Mouse (Mus musculus) forebrain, embryonic 12.5 days (tissue): ENCODE measurements around the gene Gm20388. TPM values are rescaled to one million over a fixed set of nuclear protein-coding genes. Genes with fewer than 3 reads are reported as not detected.
A peak's percentile ranks its signal among the peaks of the same experiment; 100 is the strongest.

Experiments used
- ATAC-seq: fragments of 200-750 bp; cut with Nextera tagmentation; 2 replicates; pipeline ENCODE4 v1.8.0; 2017; ENCODE audit warnings: moderate TSS enrichment; ENCODE audit not compliant: low FRiP score
- H3K27ac ChIP-seq: fragments of 300-500 bp; sonication (generic); 2 replicates; pipeline ENCODE4 v1.5.1; 2016; ENCODE audit warnings: mild to moderate bottlenecking
- H3K27me3 ChIP-seq: fragments of 300-500 bp; sonication (generic); 2 replicates; pipeline ENCODE4 v1.6.1; 2016; ENCODE audit warnings: mild to moderate bottlenecking
- H3K36me3 ChIP-seq: fragments of 300-500 bp; sonication (generic); replicated peaks from 2 replicates; pipeline ENCODE4 v1.6.1; 2016; ENCODE audit warnings: mild to moderate bottlenecking
- H3K4me1 ChIP-seq: fragments of 300-500 bp; sonication (generic); 2 replicates; pipeline ENCODE4 v1.6.1; 2016
- H3K4me2 ChIP-seq: fragments of 300-500 bp; sonication (generic); 2 replicates; pipeline ENCODE4 v1.6.1; 2016; ENCODE audit warnings: mild to moderate bottlenecking, moderate library complexity
- H3K4me3 ChIP-seq: fragments of 300-500 bp; sonication (generic); replicated peaks from 2 replicates; pipeline ENCODE4 v1.5.1; 2016; ENCODE audit warnings: mild to moderate bottlenecking
- H3K9ac ChIP-seq: fragments of 300-500 bp; sonication (generic); 2 replicates; pipeline ENCODE4 v1.6.1; 2016; ENCODE audit warnings: mild to moderate bottlenecking
- H3K9me3 ChIP-seq: fragments of 300-500 bp; sonication (generic); 2 replicates; pipeline ENCODE4 v1.6.1; 2016
- WGBS: fragments of 180-500 bp; shearing (Covaris S2); methylation state at CpG from one replicate; pipeline ENCODE4 v1.1.7; 2016; 5-methylcytosine and 5-hydroxymethylcytosine counted together
- polyA plus RNA-seq: library from polyadenylated mRNA; unstranded; fragments of >200 nt; fragmentation: Nextera tagmentation; extraction: Ambion mirVana; gene quantifications from 2 replicates; pipeline ENCODE4 v1.2.1, GENCODE M21; 2016

Gm20388 gene
- polyA plus RNA-seq, 1 experiment from 2014 or later, result not detected

DNA sequence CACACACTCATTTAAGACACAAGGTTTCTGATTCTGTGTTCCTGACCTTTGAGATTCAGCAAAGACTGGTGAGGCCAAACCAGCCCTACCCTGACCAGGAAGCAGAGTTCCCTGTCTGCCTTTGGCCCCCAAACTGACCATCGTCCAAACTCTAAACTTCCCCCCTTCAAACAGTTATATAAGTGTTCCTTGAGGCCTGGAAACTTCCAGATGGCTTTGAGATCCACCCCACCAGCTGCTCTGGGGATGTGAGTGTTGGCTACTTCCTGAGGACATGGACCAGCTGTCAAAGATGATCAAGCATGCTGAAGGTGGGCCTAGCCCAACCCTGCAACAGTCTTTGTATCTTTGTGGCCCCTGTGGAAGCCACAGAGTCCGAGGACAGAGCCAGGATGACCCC lies 146.4 kb downstream of the Gm20388 start:
- Histone ChIP-seq H3K36me3 (no peaks in the 10 kb centered on the region), H3K4me1 (no peaks in the 10 kb centered on the region), H3K4me3 (no peak overlapping the region), H3K9me3 (no peaks in the 10 kb centered on the region), H3K9ac (no peak overlapping the region), H3K4me2 (no peak overlapping the region), H3K27me3 (no peaks in the 10 kb centered on the region), H3K27ac (no peak overlapping the region)
- WGBS, result 79% methylated on average over 2 of the region's 2 CpGs
- no peak for ATAC-seq

DNA sequence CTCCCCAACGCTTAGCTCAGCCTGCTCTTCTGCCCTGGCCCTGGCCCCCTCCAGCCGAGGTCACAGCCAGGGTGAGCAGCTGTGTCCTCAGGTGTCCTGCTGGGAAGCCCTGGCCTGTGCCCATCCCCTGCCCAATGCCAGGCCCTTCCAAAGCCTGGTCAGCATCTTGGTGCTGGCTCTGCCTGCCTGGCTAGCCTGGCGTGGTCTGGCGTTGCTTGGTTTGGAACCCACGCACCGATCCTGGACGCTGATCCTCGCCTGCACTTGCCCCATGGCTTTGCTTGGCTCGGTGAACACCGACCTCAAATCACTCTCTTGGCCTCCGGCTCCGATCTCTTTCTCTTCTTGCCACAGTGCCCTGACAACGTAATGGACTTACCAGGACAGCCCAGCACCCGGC lies 152.1 kb downstream of the Gm20388 start:
- Histone ChIP-seq H3K4me1 (no peaks in the 10 kb centered on the region), H3K9me3 (no peaks in the 10 kb centered on the region), H3K9ac (no peak overlapping the region), H3K27ac (no peak overlapping the region), H3K36me3 (no peaks in the 10 kb centered on the region), H3K4me2 (no peak overlapping the region), H3K4me3 (no peak overlapping the region), H3K27me3 (no peaks in the 10 kb centered on the region)
- 92% methylated on average over 14 of the region's 14 CpGs for WGBS
- no peak for ATAC-seq

DNA sequence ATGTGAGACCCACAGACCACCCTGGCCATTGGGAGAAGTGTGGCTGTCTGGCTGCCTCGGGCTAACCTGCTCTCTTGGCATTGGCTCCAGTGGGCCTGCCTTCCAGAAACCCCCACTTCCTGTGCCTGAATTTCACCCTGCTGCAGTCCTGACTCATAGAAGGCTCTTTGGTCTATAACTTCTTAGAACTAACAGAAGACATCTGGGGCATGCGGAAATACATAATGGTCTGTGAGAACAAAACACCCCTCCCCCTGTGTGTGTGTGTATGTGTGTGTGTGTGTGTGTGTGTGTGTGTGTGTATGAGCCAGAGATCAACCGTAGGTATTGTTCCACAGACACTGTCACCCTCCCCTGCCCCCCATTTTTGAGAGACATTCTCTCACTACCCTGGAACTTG lies 152.7 kb downstream of the Gm20388 start:
- no peak overlapping the region for H3K4me2 ChIP-seq
- ATAC-seq, result no peak
- H3K36me3 ChIP-seq, result no peaks in the 10 kb centered on the region
- no peak overlapping the region for H3K27ac ChIP-seq
- H3K27me3 ChIP-seq, result no peaks in the 10 kb centered on the region
- WGBS, result 78% methylated on average over 3 of the region's 3 CpGs
- no peaks in the 10 kb centered on the region for H3K9me3 ChIP-seq
- no peak overlapping the region for H3K9ac ChIP-seq
- no peak overlapping the region for H3K4me3 ChIP-seq
- H3K4me1 ChIP-seq, result peaks cover 3% of the 10 kb centered on the region; the same call in 1 of the 2 replicates

DNA sequence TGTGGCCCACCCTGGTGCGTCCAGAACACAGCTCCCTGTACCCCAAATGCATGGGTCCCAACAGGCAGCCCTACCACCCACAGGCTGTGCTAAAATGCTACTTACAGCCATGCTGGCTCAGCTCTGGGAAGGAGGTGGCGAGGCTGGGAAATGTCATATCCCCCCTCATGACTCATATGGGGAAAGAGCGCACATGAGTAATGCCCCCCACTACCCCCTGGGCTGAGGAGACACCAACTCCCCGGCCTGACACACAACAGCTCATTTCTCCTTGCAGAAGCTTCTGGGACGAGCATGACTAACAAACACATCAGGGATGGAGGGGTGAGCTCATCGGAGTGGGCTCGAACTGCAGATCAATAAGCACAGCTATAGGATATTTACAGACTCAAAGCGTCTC lies 155.0 kb downstream of the Gm20388 start:
- H3K4me3 ChIP-seq, result no peak overlapping the region
- 90% methylated on average over 8 of the region's 8 CpGs for WGBS
- no peaks in the 10 kb centered on the region for H3K27me3 ChIP-seq
- no peaks in the 10 kb centered on the region for H3K36me3 ChIP-seq
- peaks cover 3% of the 10 kb centered on the region; the same call in 1 of the 2 replicates for H3K4me1 ChIP-seq
- no peak overlapping the region for H3K27ac ChIP-seq
- no peaks in the 10 kb centered on the region for H3K9me3 ChIP-seq
- ATAC-seq, result no peak
- no peak overlapping the region for H3K4me2 ChIP-seq
- no peak overlapping the region for H3K9ac ChIP-seq

DNA sequence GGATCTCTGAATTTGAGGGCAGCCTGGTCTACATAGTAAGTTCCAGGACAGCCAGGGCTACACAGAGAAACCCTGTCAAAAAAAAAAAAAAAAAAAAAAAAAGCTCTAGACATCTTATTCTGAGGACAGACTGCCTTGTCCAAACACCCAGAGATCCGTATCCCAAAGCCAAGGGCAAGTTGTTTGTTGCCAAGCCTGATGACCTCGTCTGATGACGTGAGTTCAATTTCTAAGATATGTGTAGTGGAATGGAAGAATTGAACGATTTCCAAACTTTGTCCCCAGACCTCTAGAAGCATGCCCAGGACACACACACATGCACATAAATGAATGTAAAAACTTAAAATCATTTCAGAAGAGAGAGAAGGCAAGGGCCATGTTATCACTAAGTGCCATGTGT lies 155.6 kb downstream of the Gm20388 start:
- 91% methylated on average over 4 of the region's 4 CpGs for WGBS
- Histone ChIP-seq H3K4me2 (no peak overlapping the region), H3K36me3 (no peaks in the 10 kb centered on the region), H3K27me3 (no peaks in the 10 kb centered on the region), H3K9me3 (no peaks in the 10 kb centered on the region), H3K4me3 (no peak overlapping the region), H3K9ac (no peak overlapping the region), H3K27ac (no peak overlapping the region), H3K4me1 (peaks cover 3% of the 10 kb centered on the region; the same call in 1 of the 2 replicates)
- ATAC-seq, result no peak

DNA sequence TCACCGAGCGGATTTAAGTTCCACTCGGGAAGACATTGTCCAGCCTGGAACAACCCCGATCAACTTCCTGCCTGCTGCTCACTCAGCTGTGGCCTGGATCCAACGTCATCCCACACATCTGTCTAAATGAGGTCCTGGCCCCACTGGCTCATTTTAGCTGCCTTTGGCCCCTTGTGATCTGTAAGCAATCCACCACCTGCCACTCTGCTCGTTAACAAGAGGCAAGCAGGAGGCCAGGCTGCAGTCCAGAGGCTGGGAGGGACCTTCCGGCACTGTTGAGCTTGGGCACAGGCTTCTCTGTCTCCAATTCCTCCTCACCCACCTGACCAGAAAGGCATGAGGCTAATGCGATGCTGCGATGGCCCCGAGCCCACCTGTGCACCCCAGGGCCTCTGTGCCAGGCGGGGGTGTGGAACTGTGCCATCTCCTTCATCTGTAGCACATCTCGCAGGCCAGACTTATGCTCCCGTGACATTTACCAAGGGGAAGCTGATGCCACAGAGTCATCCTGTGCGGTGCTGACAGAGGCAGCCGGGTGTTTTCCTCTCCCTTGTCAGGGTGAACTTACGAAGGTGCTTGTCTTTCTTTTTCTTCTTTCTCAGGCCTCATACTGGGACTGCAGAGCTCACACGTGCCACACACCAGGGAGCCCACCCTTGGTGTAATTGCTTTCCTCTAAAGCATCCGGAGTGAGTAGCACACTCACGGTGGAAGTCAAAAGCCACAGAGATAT lies 157.5 kb downstream of the Gm20388 start:
- H3K27me3 ChIP-seq, result no peaks in the 10 kb centered on the region
- no peak overlapping the region for H3K27ac ChIP-seq
- H3K36me3 ChIP-seq, result no peaks in the 10 kb centered on the region
- no peaks in the 10 kb centered on the region for H3K9me3 ChIP-seq
- H3K4me2 ChIP-seq, result no peak overlapping the region
- 64% methylated on average over 19 of the region's 19 CpGs for WGBS
- H3K4me1 ChIP-seq, result peaks cover 3% of the 10 kb centered on the region; the same call in 1 of the 2 replicates
- H3K4me3 ChIP-seq, result no peak overlapping the region
- H3K9ac ChIP-seq, result no peak overlapping the region
- ATAC-seq, result no peak

DNA sequence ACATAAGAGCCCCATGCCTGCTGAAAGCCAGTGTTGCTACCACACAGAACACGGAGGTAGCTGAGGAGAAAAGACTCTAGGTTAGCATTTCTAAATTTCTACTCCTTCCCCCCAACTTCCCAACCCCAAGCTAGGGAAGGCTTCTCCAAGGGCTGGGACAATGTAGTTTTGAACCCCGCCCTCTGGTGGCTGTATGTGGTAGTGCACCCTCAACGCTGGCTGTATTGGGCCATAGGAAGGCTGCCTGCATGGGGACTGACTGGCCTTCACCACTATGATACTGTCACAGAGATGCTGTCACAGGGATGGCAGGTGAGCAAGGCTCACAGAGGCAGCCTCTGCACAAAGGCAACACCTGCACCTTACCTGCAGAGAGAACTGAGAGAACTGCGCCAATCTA lies 161.0 kb downstream of the Gm20388 start:
- ATAC-seq, result peak; percentile 68; the same call in 1 of the 2 replicates
- Histone ChIP-seq H3K4me1 (peaks cover 3% of the 10 kb centered on the region; the same call in 1 of the 2 replicates), H3K9me3 (no peaks in the 10 kb centered on the region), H3K27ac (no peak overlapping the region), H3K27me3 (peaks cover 8% of the 10 kb centered on the region; the same call in 1 of the 2 replicates), H3K9ac (no peak overlapping the region), H3K36me3 (no peaks in the 10 kb centered on the region), H3K4me2 (no peak overlapping the region), H3K4me3 (no peak overlapping the region)
- WGBS, result 27% methylated on average over 4 of the region's 4 CpGs

DNA sequence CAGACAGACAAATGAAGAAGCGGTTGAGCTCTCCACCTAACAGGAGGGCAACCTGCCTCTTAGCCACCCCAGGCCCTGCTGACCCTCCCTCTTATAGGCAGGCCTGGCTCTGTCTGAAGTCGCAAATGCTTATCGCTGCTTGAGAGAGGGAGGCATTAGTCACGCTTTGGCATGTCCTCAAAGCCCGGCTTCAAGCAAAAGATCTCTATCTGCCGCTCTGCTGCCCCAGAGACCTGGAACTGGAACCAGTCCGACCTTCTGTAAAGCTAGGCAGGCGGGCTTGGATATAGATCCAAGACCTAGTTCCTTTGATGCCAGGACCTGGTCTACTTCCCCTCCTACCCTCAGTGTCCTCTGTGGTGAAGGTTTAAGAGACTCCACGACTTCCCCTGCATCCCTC lies 161.6 kb downstream of the Gm20388 start:
- Histone ChIP-seq H3K4me2 (no peak overlapping the region), H3K9me3 (no peaks in the 10 kb centered on the region), H3K27ac (no peak overlapping the region), H3K27me3 (peaks cover 8% of the 10 kb centered on the region; the same call in 1 of the 2 replicates), H3K9ac (no peak overlapping the region), H3K4me3 (no peak overlapping the region), H3K36me3 (no peaks in the 10 kb centered on the region), H3K4me1 (peaks cover 3% of the 10 kb centered on the region; the same call in 1 of the 2 replicates)
- ATAC-seq, result no peak
- 80% methylated on average over 9 of the region's 9 CpGs for WGBS

DNA sequence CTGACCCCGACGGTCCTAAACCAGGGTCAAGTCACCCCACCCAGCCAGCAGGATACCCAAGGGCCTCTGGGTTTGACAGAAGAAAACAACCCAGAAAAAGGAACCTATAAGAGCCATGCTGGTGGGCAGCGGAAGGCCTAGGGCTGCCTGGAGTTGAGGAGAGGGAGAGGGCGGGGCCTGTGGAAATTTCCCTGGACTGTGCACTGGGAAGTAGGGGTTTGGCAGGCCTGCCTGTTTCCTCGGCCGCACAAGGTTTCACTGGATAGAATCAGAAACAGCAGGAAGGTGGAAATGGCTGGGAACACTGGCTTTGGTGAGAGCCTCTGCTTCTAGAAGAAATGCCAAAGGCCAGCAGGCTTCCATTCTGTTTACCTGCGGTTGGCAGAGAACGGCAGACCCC lies 162.2 kb downstream of the Gm20388 start:
- no peak overlapping the region for H3K4me3 ChIP-seq
- H3K27ac ChIP-seq, result no peak overlapping the region
- H3K9me3 ChIP-seq, result no peaks in the 10 kb centered on the region
- H3K27me3 ChIP-seq, result peaks cover 8% of the 10 kb centered on the region; the same call in 1 of the 2 replicates
- no peak for ATAC-seq
- no peaks in the 10 kb centered on the region for H3K36me3 ChIP-seq
- H3K9ac ChIP-seq, result no peak overlapping the region
- peaks cover 3% of the 10 kb centered on the region; the same call in 1 of the 2 replicates for H3K4me1 ChIP-seq
- 86% methylated on average over 8 of the region's 8 CpGs for WGBS
- no peak overlapping the region for H3K4me2 ChIP-seq

DNA sequence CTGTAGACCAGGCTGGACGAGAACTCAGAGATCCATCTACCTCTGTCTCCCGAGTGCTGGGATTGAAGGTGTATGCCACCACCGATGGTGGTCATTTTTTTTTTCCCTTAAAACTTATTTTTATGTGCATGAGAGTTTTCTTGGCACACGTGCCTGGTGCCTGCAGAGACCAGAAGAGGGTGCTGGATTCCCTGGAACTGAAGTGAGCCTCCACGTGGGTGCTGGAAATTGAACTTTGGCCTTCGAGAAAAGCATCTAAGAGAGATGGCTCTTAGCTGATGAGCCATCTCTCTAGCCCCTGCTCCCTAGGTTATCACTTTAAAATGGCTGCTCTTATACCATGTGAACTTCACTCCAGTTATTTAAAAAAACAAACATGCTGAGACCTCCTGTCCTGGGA lies 163.9 kb downstream of the Gm20388 start:
- 74% methylated on average over 6 of the region's 6 CpGs for WGBS
- H3K4me1 ChIP-seq, result no peaks in the 10 kb centered on the region
- H3K9me3 ChIP-seq, result no peaks in the 10 kb centered on the region
- H3K4me2 ChIP-seq, result no peak overlapping the region
- H3K9ac ChIP-seq, result no peak overlapping the region
- peaks cover 8% of the 10 kb centered on the region; the same call in 1 of the 2 replicates for H3K27me3 ChIP-seq
- no peak for ATAC-seq
- H3K27ac ChIP-seq, result no peak overlapping the region
- H3K4me3 ChIP-seq, result no peak overlapping the region
- no peaks in the 10 kb centered on the region for H3K36me3 ChIP-seq

DNA sequence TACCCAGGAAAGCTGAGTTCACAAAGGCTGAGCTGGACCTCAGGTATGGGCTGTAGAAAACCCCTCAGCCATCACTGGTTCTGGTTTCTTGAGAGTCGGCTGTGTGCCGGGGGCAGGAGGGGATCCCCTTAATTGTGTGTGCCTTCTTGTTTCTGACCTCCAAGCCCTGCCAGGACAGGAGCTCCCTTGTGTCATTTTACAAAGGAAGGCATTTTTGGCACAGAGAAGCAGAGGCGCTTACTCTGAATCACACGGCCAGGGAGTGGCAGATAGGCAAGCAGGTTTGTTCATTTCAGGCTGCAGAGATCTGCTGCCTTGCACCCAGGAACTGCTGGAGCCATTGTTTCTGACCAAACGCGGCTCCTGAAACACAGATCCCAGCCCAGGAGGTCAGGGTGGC lies 164.7 kb downstream of the Gm20388 start:
- Histone ChIP-seq H3K4me1 (no peaks in the 10 kb centered on the region), H3K27me3 (peaks cover 8% of the 10 kb centered on the region; the same call in 1 of the 2 replicates), H3K4me3 (no peak overlapping the region), H3K9ac (no peak overlapping the region), H3K9me3 (no peaks in the 10 kb centered on the region), H3K4me2 (no peak overlapping the region), H3K36me3 (no peaks in the 10 kb centered on the region), H3K27ac (no peak overlapping the region)
- 41% methylated on average over 6 of the region's 6 CpGs for WGBS
- no peak for ATAC-seq

DNA sequence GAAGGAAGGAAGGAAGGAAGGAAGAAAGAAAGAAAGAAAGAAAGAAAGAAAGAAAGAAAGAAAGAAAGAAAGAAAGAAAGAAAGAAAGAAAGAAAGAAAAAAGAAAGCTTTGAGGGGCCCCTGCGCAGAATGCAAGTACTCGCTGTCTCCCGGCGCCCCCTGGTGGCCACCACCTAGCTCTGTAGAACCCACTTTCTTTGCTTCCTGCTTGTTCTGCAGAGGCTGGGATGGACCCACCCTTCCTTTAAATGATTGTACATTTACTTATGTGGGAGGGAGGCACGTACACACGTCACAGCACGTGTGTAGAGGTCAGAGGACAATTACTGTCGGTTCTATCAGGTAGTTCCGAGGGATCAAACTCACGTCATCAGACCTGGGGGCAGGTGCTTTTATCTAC lies 167.4 kb downstream of the Gm20388 start:
- Histone ChIP-seq H3K36me3 (peaks cover 25% of the 10 kb centered on the region), H3K4me3 (no peak overlapping the region), H3K4me1 (no peaks in the 10 kb centered on the region), H3K9me3 (no peaks in the 10 kb centered on the region), H3K27ac (no peak overlapping the region), H3K4me2 (no peak overlapping the region), H3K9ac (no peak overlapping the region), H3K27me3 (peaks cover 8% of the 10 kb centered on the region; the same call in 1 of the 2 replicates)
- ATAC-seq, result peak; percentile 63
- WGBS, result 17% methylated on average over 10 of the region's 10 CpGs

DNA sequence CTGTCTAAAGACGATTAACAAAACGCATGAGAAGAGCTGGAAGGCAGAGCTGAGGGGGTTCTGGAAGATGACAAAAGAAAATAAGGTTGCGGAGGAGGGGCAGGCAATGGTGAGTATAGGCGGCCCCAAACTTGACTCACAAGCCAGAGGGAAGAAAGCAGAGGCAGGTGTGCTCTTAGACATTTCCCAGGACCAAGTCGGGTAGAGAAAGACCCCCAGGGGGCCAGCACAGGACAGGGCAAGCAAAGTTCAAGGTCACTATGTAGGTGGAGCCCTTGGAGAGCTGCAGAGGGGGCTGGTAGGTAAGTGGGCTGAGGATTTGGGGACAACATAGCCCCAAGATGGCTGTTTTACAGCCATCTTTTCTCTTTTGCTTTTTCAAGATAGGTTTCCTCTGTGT lies 168.7 kb downstream of the Gm20388 start:
- Histone ChIP-seq H3K4me2 (no peak overlapping the region), H3K27me3 (peaks cover 8% of the 10 kb centered on the region; the same call in 1 of the 2 replicates), H3K4me1 (no peaks in the 10 kb centered on the region), H3K36me3 (peaks cover 34% of the 10 kb centered on the region), H3K4me3 (no peak overlapping the region), H3K9me3 (no peaks in the 10 kb centered on the region), H3K27ac (no peak overlapping the region), H3K9ac (no peak overlapping the region)
- WGBS, result 66% methylated on average over 5 of the region's 5 CpGs
- no peak for ATAC-seq
